Mouse (Mus musculus) cerebellum, postnatal 14 days (tissue): ENCODE results near the gene Pigyl.

Experiments used
- DNase-seq, 2 experiments: peaks; one replicate each; pipeline ENCODE4 v3.0.0; 2021; ENCODE audit warnings: mixed read lengths in 2 of 2

Pigyl gene

GRCm38 (mm10) chr9:22156497-22157245 lies at the start of gene Pigyl:
Gene Pigyl, plus strand, starts transcription at chr9:22156846.
- peak; percentile 99 to 100 for DNase-seq

DNA sequence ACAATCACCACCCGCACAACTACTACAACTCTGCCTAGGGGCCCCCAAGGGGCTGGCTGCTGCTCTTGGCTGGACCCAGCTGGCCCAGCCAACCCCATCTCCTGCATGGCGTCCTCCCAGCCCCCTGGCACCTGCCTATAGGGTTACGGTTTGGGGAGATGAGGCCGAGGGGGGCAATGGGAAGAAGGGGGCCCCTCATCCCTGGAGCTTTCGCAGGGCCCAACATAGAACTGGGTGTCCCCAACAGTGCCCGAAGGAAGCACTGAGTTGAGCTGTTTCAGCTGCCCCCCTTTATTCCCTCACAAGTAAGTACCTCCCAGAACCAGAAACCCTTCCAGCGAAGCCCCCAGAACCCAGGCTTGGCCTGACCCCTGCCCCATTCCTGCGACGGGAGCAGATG lies 48.5 kb upstream of the Pigyl start:
- no peak for DNase-seq

DNA sequence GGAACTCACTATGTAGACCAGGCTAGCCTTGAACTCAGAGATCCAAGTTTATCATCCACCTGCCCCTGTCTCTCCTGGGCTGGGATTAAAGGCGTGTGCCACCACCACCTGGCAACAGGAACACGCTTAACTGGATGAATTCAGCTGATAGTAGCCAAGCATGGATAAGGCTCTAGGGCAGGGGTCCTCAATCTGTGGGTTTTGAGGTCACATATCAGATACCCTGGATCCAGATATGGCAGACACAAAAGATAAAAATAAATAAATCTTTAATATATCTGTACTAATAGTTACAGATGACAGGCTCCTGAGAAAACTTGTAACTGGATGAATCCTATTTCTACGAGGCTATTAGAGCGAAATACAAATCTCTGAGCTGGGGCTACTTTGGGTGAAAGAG lies 41.0 kb upstream of the Pigyl start:
- DNase-seq = no peak

GRCm38 (mm10) chr9:22116086-22116485 lies 40.6 kb upstream of the Pigyl start:
- DNase-seq = peak; percentile 39 to 61

GRCm38 (mm10) chr9:22116740-22117426 lies 39.8 kb upstream of the Pigyl start, which contains the start of gene Elof1:
Gene Elof1, minus strand, starts transcription at chr9:22117172.
- DNase-seq = peak; percentile 95 to 96

GRCm38 (mm10) chr9:22117754-22118456 lies 38.7 kb upstream of the Pigyl start:
- peak; percentile 82 to 88 for DNase-seq

DNA sequence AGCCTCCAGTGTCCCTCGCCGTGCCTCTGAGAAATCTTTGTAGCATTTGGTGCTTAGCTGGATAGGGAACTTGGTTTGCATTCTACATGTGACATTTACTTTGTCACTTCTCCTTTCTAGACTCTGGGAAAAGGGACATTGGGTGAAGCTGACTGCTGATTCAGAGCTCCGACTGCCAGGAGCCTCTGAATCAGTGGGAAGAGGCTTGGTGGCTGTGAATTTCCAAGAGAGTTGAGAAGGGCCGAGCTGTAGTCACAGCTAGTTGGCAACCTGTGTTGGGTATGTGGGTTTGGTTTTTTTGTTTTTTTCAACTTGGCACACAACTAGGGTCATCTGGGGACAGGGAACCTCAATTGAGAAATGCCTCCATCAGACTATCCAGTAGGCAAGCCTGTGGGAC lies 37.1 kb upstream of the Pigyl start:
- no peak for DNase-seq

- DNase-seq = no peak
Measured at GRCm38 (mm10) chr9:22121545-22121944, 35.1 kb upstream of the Pigyl start.

- no peak for DNase-seq
Measured at GRCm38 (mm10) chr9:22122005-22122404, 34.6 kb upstream of the Pigyl start.

- no peak for DNase-seq
Measured at GRCm38 (mm10) chr9:22123069-22123609, 33.5 kb upstream of the Pigyl start.

DNA sequence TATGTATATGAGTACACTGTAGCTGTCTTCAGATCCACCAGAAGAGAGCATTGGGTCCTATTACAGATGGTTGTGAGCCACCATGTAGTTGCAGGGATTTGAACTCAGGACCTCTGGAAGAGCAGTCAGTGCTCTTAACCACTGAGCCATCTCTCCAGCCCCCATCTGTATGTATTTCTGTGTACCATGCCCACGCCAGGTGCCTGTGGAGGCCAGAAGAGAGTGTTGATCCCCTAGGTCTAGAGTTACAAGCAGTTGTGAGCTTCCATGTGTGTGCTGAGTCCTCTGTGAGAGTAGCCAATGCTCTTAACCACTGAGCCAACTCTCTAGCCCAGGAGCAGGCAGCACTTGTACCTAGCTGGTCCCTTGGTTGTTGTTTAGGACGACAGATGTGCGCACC lies 32.5 kb upstream of the Pigyl start:
- no peak for DNase-seq

- DNase-seq = no peak
Measured at GRCm38 (mm10) chr9:22125246-22126027, 31.2 kb upstream of the Pigyl start.

DNA sequence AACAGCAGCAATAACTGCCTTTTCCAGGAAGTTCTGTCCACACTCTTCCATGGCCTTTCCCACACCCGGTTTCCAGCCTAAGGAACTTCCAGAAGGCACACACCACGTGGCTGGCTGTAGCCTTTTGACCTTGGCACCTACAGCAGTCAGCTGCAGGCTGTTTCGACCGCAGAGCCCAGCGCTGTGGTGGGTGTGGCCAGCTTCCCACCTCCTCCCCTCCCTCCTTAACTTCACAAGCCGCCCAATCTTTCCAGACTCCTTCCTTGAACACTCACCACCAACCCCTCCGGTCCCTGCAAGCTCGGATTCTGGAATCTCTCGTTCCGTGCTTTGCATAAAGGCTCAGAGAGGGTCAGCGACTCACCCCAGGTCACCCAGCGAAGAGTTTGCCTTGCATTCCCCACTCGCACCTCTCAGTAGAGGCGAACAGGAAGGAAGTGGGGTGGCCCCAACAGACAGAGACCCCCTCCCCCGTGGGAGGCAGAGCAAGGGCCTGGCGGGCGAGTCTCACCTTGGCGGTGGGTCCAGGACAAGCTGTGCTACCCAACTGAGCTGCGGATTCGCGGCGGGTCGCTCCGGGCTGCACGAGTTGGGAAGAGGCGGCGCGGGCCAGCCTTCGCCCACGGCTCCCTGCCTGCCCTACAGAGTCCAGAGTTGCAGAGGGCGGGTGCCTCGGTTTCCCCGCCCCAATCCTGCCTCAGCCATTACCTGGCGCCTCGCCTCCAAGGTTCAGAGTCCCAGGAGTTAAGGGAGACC lies 25.2 kb upstream of the Pigyl start:
- no peak for DNase-seq

- DNase-seq = no peak
Measured at GRCm38 (mm10) chr9:22132220-22132619, 24.4 kb upstream of the Pigyl start.

DNA sequence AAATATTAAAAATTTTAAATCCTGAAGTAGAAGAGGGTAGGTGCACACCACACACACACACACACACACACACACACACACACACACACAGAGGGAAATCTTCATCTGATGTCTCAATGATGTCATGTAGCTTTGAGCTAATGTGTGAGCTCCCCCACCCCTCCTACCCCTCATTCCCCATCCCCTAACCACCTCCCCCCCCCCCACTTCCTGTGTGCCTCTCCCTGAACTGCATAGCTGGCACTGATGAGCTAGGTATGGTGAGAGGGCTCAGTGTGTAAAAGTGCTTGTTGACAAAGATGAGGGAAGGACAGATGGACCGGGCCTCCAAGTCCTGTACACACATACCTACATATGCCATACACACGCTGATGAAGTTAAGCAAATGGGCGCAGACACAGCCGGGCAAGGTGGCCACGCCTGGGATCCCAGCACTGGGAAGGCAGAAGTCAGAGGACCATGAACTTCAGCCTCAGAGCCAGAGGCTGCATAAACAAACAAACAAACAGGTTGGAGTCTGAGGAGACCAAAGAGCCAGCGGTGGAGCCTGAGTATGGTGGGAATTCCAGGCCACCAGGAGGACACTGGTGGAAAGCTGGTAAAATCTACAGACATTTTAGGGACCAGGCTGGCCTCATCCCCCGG lies 22.3 kb upstream of the Pigyl start:
- no peak for DNase-seq

- DNase-seq = no peak
Measured at GRCm38 (mm10) chr9:22134988-22135643, 21.5 kb upstream of the Pigyl start.

GRCm38 (mm10) chr9:22135644-22136390 lies 20.8 kb upstream of the Pigyl start, which contains the start of gene Acp5:
Gene Acp5, minus strand, starts transcription at chr9:22135711.
- DNase-seq = no peak

GRCm38 (mm10) chr9:22136765-22137547 lies 19.7 kb upstream of the Pigyl start:
- DNase-seq = no peak

- DNase-seq = peak; percentile 73 to 76
Measured at GRCm38 (mm10) chr9:22138480-22138879, 18.2 kb upstream of the Pigyl start.
